Mouse (Mus musculus): ENCODE measurements at regions not wholly inside any gene's neighbourhood (a gene's known extent, or its start where the extent isn't known, plus 50 kb on each side); places are given as distances from the start of the nearest gene placed in this dataset.

- H3K27me3 ChIP-seq (ENCODE audit: control insufficient read depth, insufficient read depth, low read depth, low read length) = no peaks in the 10 kb centered on the region
- no peaks in the 10 kb centered on the region for H3K9me3 ChIP-seq (ENCODE audit: control insufficient read depth, low read length)
- 24% methylated on average over 2 of the region's 2 CpGs for WGBS
- peaks cover 6% of the 10 kb centered on the region; the same call in 1 of the 2 replicates for H3K4me1 ChIP-seq (replicated peaks; ENCODE audit: control insufficient read depth, insufficient read depth, low read length)
- no peaks in the 10 kb centered on the region for H3K36me3 ChIP-seq (ENCODE audit: control insufficient read depth, insufficient read depth, low read length)
- ATAC-seq (ENCODE audit: low read depth) = peak; percentile 95
- H3K4me2 ChIP-seq (ENCODE audit: low read depth, low read length) = no peak overlapping the region
- no peak overlapping the region for H3K27ac ChIP-seq (ENCODE audit: low read length)
- no peak overlapping the region for H3K9ac ChIP-seq (ENCODE audit: low read length)
- H3K4me3 ChIP-seq (ENCODE audit: low read length) = no peak overlapping the region
These were observed 332.0 kb downstream of the Osr1 start for GRCm38 (mm10) chr12:9901948-9902347.

GRCm38 (mm10) chr12:9903702-9904231 is 333.9 kb downstream of the Osr1 start:
- H3K27me3 ChIP-seq (ENCODE audit: control insufficient read depth, insufficient read depth, low read depth, low read length) = no peaks in the 10 kb centered on the region
- H3K9ac ChIP-seq (ENCODE audit: low read length) = no peak overlapping the region
- H3K4me2 ChIP-seq (ENCODE audit: low read depth, low read length) = no peak overlapping the region
- 60% methylated on average over 2 of the region's 2 CpGs for WGBS
- peaks cover 6% of the 10 kb centered on the region; the same call in 1 of the 2 replicates for H3K4me1 ChIP-seq (replicated peaks; ENCODE audit: control insufficient read depth, insufficient read depth, low read length)
- no peak overlapping the region for H3K27ac ChIP-seq (ENCODE audit: low read length)
- no peaks in the 10 kb centered on the region for H3K9me3 ChIP-seq (ENCODE audit: control insufficient read depth, low read length)
- no peaks in the 10 kb centered on the region for H3K36me3 ChIP-seq (ENCODE audit: control insufficient read depth, insufficient read depth, low read length)
- no peak for ATAC-seq (ENCODE audit: low read depth)
- no peak overlapping the region for H3K4me3 ChIP-seq (ENCODE audit: low read length)

- Histone ChIP-seq H3K27me3 (ENCODE audit: control insufficient read depth, insufficient read depth, low read depth, low read length) (no peaks in the 10 kb centered on the region), H3K9ac (ENCODE audit: low read length) (no peak overlapping the region), H3K4me2 (ENCODE audit: low read depth, low read length) (no peak overlapping the region), H3K4me1 (replicated peaks; ENCODE audit: control insufficient read depth, insufficient read depth, low read length) (no peaks in the 10 kb centered on the region), H3K36me3 (ENCODE audit: control insufficient read depth, insufficient read depth, low read length) (no peaks in the 10 kb centered on the region), H3K4me3 (ENCODE audit: low read length) (no peak overlapping the region), H3K27ac (ENCODE audit: low read length) (no peak overlapping the region), H3K9me3 (ENCODE audit: control insufficient read depth, low read length) (no peaks in the 10 kb centered on the region)
- no peak for ATAC-seq (ENCODE audit: low read depth)
These were observed 342.4 kb downstream of the Osr1 start for GRCm38 (mm10) chr12:9912333-9912732.

GRCm38 (mm10) chr12:9915726-9916140 is 345.8 kb downstream of the Osr1 start:
- WGBS = 35% methylated on average over 7 of the region's 7 CpGs
- ATAC-seq (ENCODE audit: low read depth) = peak; percentile 94
- H3K9ac ChIP-seq (ENCODE audit: low read length) = no peak overlapping the region

GRCm38 (mm10) chr12:9918026-9918425 is 348.1 kb downstream of the Osr1 start:
- ATAC-seq (ENCODE audit: low read depth) = no peak

More at GRCm38 (mm10) chr12:9915726-9916140, 345.8 kb downstream of the Osr1 start:
- Histone ChIP-seq H3K36me3 (ENCODE audit: control insufficient read depth, insufficient read depth, low read length) (no peaks in the 10 kb centered on the region), H3K27me3 (ENCODE audit: control insufficient read depth, insufficient read depth, low read depth, low read length) (no peaks in the 10 kb centered on the region), H3K27ac (ENCODE audit: low read length) (no peak overlapping the region; the same call in 1 of the 2 replicates), H3K4me3 (ENCODE audit: low read length) (no peak overlapping the region), H3K9me3 (ENCODE audit: control insufficient read depth, low read length) (no peaks in the 10 kb centered on the region), H3K4me1 (replicated peaks; ENCODE audit: control insufficient read depth, insufficient read depth, low read length) (no peaks in the 10 kb centered on the region), H3K4me2 (ENCODE audit: low read depth, low read length) (no peak overlapping the region)

GRCm38 (mm10) chr12:9919007-9919406 is 349.1 kb downstream of the Osr1 start:
- Histone ChIP-seq H3K9me3 (ENCODE audit: control insufficient read depth, low read length) (no peaks in the 10 kb centered on the region), H3K27ac (ENCODE audit: low read length) (no peak overlapping the region), H3K4me3 (ENCODE audit: low read length) (no peak overlapping the region), H3K27me3 (ENCODE audit: control insufficient read depth, insufficient read depth, low read depth, low read length) (no peaks in the 10 kb centered on the region), H3K4me2 (ENCODE audit: low read depth, low read length) (no peak overlapping the region), H3K9ac (ENCODE audit: low read length) (no peak overlapping the region), H3K4me1 (replicated peaks; ENCODE audit: control insufficient read depth, insufficient read depth, low read length) (no peaks in the 10 kb centered on the region), H3K36me3 (ENCODE audit: control insufficient read depth, insufficient read depth, low read length) (no peaks in the 10 kb centered on the region)
- ATAC-seq (ENCODE audit: low read depth) = no peak
- WGBS = 61% methylated on average over 3 of the region's 3 CpGs

More at GRCm38 (mm10) chr12:9918026-9918425, 348.1 kb downstream of the Osr1 start:
- Histone ChIP-seq H3K4me2 (ENCODE audit: low read depth, low read length) (no peak overlapping the region), H3K27me3 (ENCODE audit: control insufficient read depth, insufficient read depth, low read depth, low read length) (no peaks in the 10 kb centered on the region), H3K9me3 (ENCODE audit: control insufficient read depth, low read length) (no peaks in the 10 kb centered on the region), H3K4me3 (ENCODE audit: low read length) (no peak overlapping the region), H3K4me1 (replicated peaks; ENCODE audit: control insufficient read depth, insufficient read depth, low read length) (no peaks in the 10 kb centered on the region), H3K9ac (ENCODE audit: low read length) (no peak overlapping the region), H3K36me3 (ENCODE audit: control insufficient read depth, insufficient read depth, low read length) (no peaks in the 10 kb centered on the region), H3K27ac (ENCODE audit: low read length) (no peak overlapping the region)
- WGBS = 65% methylated on average over 4 of the region's 4 CpGs

GRCm38 (mm10) chr12:9919433-9919832 is 349.5 kb downstream of the Osr1 start:
- H3K36me3 ChIP-seq (ENCODE audit: control insufficient read depth, insufficient read depth, low read length) = no peaks in the 10 kb centered on the region

GRCm38 (mm10) chr12:9920401-9920800 is 350.5 kb downstream of the Osr1 start:
- Histone ChIP-seq H3K4me2 (ENCODE audit: low read depth, low read length) (no peak overlapping the region), H3K27me3 (ENCODE audit: control insufficient read depth, insufficient read depth, low read depth, low read length) (no peaks in the 10 kb centered on the region), H3K36me3 (ENCODE audit: control insufficient read depth, insufficient read depth, low read length) (no peaks in the 10 kb centered on the region), H3K9ac (ENCODE audit: low read length) (no peak overlapping the region), H3K4me1 (replicated peaks; ENCODE audit: control insufficient read depth, insufficient read depth, low read length) (0 out of 2 replicates have a peak, but pooled peaks cover 3% of the 10 kb centered on the region), H3K4me3 (ENCODE audit: low read length) (no peak overlapping the region), H3K27ac (ENCODE audit: low read length) (no peak overlapping the region), H3K9me3 (ENCODE audit: control insufficient read depth, low read length) (no peaks in the 10 kb centered on the region)
- WGBS = 65% methylated on average over 2 of the region's 2 CpGs
- no peak for ATAC-seq (ENCODE audit: low read depth)

More at GRCm38 (mm10) chr12:9919433-9919832, 349.5 kb downstream of the Osr1 start:
- no peak for ATAC-seq (ENCODE audit: low read depth)
- Histone ChIP-seq H3K9me3 (ENCODE audit: control insufficient read depth, low read length) (no peaks in the 10 kb centered on the region), H3K9ac (ENCODE audit: low read length) (no peak overlapping the region), H3K4me2 (ENCODE audit: low read depth, low read length) (no peak overlapping the region), H3K4me1 (replicated peaks; ENCODE audit: control insufficient read depth, insufficient read depth, low read length) (no peaks in the 10 kb centered on the region), H3K27me3 (ENCODE audit: control insufficient read depth, insufficient read depth, low read depth, low read length) (no peaks in the 10 kb centered on the region), H3K27ac (ENCODE audit: low read length) (no peak overlapping the region), H3K4me3 (ENCODE audit: low read length) (no peak overlapping the region)
- 76% methylated on average over 4 of the region's 4 CpGs for WGBS

GRCm38 (mm10) chr12:9921591-9922198 is 351.8 kb downstream of the Osr1 start:
- H3K4me1 ChIP-seq (replicated peaks; ENCODE audit: control insufficient read depth, insufficient read depth, low read length) = 0 out of 2 replicates have a peak, but pooled peaks cover 3% of the 10 kb centered on the region
- no peaks in the 10 kb centered on the region for H3K27me3 ChIP-seq (ENCODE audit: control insufficient read depth, insufficient read depth, low read depth, low read length)
- no peak overlapping the region for H3K4me3 ChIP-seq (ENCODE audit: low read length)
- no peak overlapping the region for H3K27ac ChIP-seq (ENCODE audit: low read length)
- ATAC-seq (ENCODE audit: low read depth) = no peak
- WGBS = 87% methylated on average over 2 of the region's 2 CpGs
- no peak overlapping the region for H3K9ac ChIP-seq (ENCODE audit: low read length)
- no peaks in the 10 kb centered on the region for H3K9me3 ChIP-seq (ENCODE audit: control insufficient read depth, low read length)
- no peak overlapping the region for H3K4me2 ChIP-seq (ENCODE audit: low read depth, low read length)
- H3K36me3 ChIP-seq (ENCODE audit: control insufficient read depth, insufficient read depth, low read length) = no peaks in the 10 kb centered on the region

Data from lung, embryonic 16.5 days (tissue).